Mouse (Mus musculus): ENCODE data around the gene Olfr544. TPM values are rescaled to one million over a fixed set of nuclear protein-coding genes. Genes with fewer than 3 reads are reported as not detected.
A peak's percentile ranks its signal among the peaks of the same experiment; 100 is the strongest.

Gene Olfr544
- polyA plus RNA-seq, 1 experiment from 2014 or later = 0.10 TPM

- DNase-seq (ENCODE audit: low spot score) (no peak), ATAC-seq (ENCODE audit: low read depth) (no peak)
- Histone ChIP-seq H3K9me3 (ENCODE audit: control insufficient read depth, low read length) (no peaks in the 10 kb centered on the region), H3K4me3 (ENCODE audit: low read depth, low read length) (no peak overlapping the region), H3K4me2 (ENCODE audit: low read depth, low read length) (no peak overlapping the region), H3K36me3 (ENCODE audit: control insufficient read depth, insufficient read depth, low read length) (no peaks in the 10 kb centered on the region), H3K27ac (replicated peaks; ENCODE audit: low read depth, low read length) (no peak overlapping the region), H3K27me3 (replicated peaks; ENCODE audit: control insufficient read depth, insufficient read depth, low read length) (no peaks in the 10 kb centered on the region), H3K9ac (ENCODE audit: low read depth, low read length) (no peak overlapping the region), H3K4me1 (ENCODE audit: control insufficient read depth, insufficient read depth, low read length) (no peaks in the 10 kb centered on the region)
- whole genome bisulfite sequencing = 91% methylated on average over 2 of the region's 2 CpGs
Observed at GRCm38 (mm10) chr7:102483665-102484064, 4.4 kb downstream of the Olfr544 start.

- Histone ChIP-seq H3K27ac (replicated peaks; ENCODE audit: low read depth, low read length) (no peak within 1 kb of the TSS), H3K4me1 (ENCODE audit: control insufficient read depth, insufficient read depth, low read length) (no peaks in the 10 kb centered on the region), H3K36me3 (ENCODE audit: control insufficient read depth, insufficient read depth, low read length) (no peaks in the 10 kb centered on the region), H3K27me3 (replicated peaks; ENCODE audit: control insufficient read depth, insufficient read depth, low read length) (no peaks in the 10 kb centered on the region), H3K9me3 (ENCODE audit: control insufficient read depth, low read length) (no peaks in the 10 kb centered on the region), H3K4me3 (ENCODE audit: low read depth, low read length) (no peak within 1 kb of the TSS), H3K4me2 (ENCODE audit: low read depth, low read length) (no peak within 1 kb of the TSS), H3K9ac (ENCODE audit: low read depth, low read length) (no peak within 1 kb of the TSS)
- ATAC-seq (ENCODE audit: low read depth) (no peak), DNase-seq (ENCODE audit: low spot score) (no peak)
- 92% methylated on average over 4 of the region's 4 CpGs for WGBS
Observed at GRCm38 (mm10) chr7:102481579-102481978, 6.5 kb downstream of the Olfr544 start, which contains the start of gene Olfr543. Olfr543 (minus strand) TSS chr7:102481679.

- no peak overlapping the region for H3K4me3 ChIP-seq (ENCODE audit: low read depth, low read length)
- WGBS = 80% methylated on average over 4 of the region's 4 CpGs
Observed at GRCm38 (mm10) chr7:102480821-102481220, 7.3 kb downstream of the Olfr544 start.

GRCm38 (mm10) chr7:102479368-102480078, 8.6 kb downstream of the Olfr544 start:
- ATAC-seq (ENCODE audit: low read depth) = no peak
- no peak overlapping the region for H3K4me2 ChIP-seq (ENCODE audit: low read depth, low read length)
- H3K27me3 ChIP-seq (replicated peaks; ENCODE audit: control insufficient read depth, insufficient read depth, low read length) = no peaks in the 10 kb centered on the region
- no peaks in the 10 kb centered on the region for H3K9me3 ChIP-seq (ENCODE audit: control insufficient read depth, low read length)
- no peak overlapping the region for H3K9ac ChIP-seq (ENCODE audit: low read depth, low read length)
- 71% methylated on average over 5 of the region's 5 CpGs for WGBS
- no peaks in the 10 kb centered on the region for H3K4me1 ChIP-seq (ENCODE audit: control insufficient read depth, insufficient read depth, low read length)
- no peaks in the 10 kb centered on the region for H3K36me3 ChIP-seq (ENCODE audit: control insufficient read depth, insufficient read depth, low read length)
- no peak overlapping the region for H3K27ac ChIP-seq (replicated peaks; ENCODE audit: low read depth, low read length)
- DNase-seq (ENCODE audit: low spot score) = peak; percentile 25
- H3K4me3 ChIP-seq (ENCODE audit: low read depth, low read length) = no peak overlapping the region

More at GRCm38 (mm10) chr7:102480821-102481220, 7.3 kb downstream of the Olfr544 start:
- no peak for DNase-seq (ENCODE audit: low spot score)
- Histone ChIP-seq H3K36me3 (ENCODE audit: control insufficient read depth, insufficient read depth, low read length) (no peaks in the 10 kb centered on the region), H3K4me1 (ENCODE audit: control insufficient read depth, insufficient read depth, low read length) (no peaks in the 10 kb centered on the region), H3K9me3 (ENCODE audit: control insufficient read depth, low read length) (no peaks in the 10 kb centered on the region), H3K4me2 (ENCODE audit: low read depth, low read length) (no peak overlapping the region), H3K9ac (ENCODE audit: low read depth, low read length) (no peak overlapping the region), H3K27me3 (replicated peaks; ENCODE audit: control insufficient read depth, insufficient read depth, low read length) (no peaks in the 10 kb centered on the region), H3K27ac (replicated peaks; ENCODE audit: low read depth, low read length) (no peak overlapping the region)
- ATAC-seq (ENCODE audit: low read depth) = no peak

GRCm38 (mm10) chr7:102478926-102479325, 9.2 kb downstream of the Olfr544 start:
- no peaks in the 10 kb centered on the region for H3K27me3 ChIP-seq (replicated peaks; ENCODE audit: control insufficient read depth, insufficient read depth, low read length)
- H3K27ac ChIP-seq (replicated peaks; ENCODE audit: low read depth, low read length) = no peak overlapping the region
- 74% methylated on average over 3 of the region's 3 CpGs for WGBS
- ATAC-seq (ENCODE audit: low read depth) (no peak), DNase-seq (ENCODE audit: low spot score) (no peak)
- no peak overlapping the region for H3K4me3 ChIP-seq (ENCODE audit: low read depth, low read length)
- no peaks in the 10 kb centered on the region for H3K36me3 ChIP-seq (ENCODE audit: control insufficient read depth, insufficient read depth, low read length)
- H3K4me2 ChIP-seq (ENCODE audit: low read depth, low read length) = no peak overlapping the region
- no peaks in the 10 kb centered on the region for H3K4me1 ChIP-seq (ENCODE audit: control insufficient read depth, insufficient read depth, low read length)
- H3K9me3 ChIP-seq (ENCODE audit: control insufficient read depth, low read length) = no peaks in the 10 kb centered on the region
- H3K9ac ChIP-seq (ENCODE audit: low read depth, low read length) = no peak overlapping the region

- no peak for DNase-seq (ENCODE audit: low spot score)
- Histone ChIP-seq H3K9me3 (ENCODE audit: control insufficient read depth, low read length) (no peaks in the 10 kb centered on the region), H3K4me3 (ENCODE audit: low read depth, low read length) (no peak overlapping the region), H3K36me3 (ENCODE audit: control insufficient read depth, insufficient read depth, low read length) (no peaks in the 10 kb centered on the region), H3K4me2 (ENCODE audit: low read depth, low read length) (no peak overlapping the region), H3K9ac (ENCODE audit: low read depth, low read length) (no peak overlapping the region), H3K27me3 (replicated peaks; ENCODE audit: control insufficient read depth, insufficient read depth, low read length) (no peaks in the 10 kb centered on the region), H3K4me1 (ENCODE audit: control insufficient read depth, insufficient read depth, low read length) (no peaks in the 10 kb centered on the region), H3K27ac (replicated peaks; ENCODE audit: low read depth, low read length) (no peak overlapping the region)
- ATAC-seq (ENCODE audit: low read depth) = no peak
- WGBS = 78% methylated on average over 4 of the region's 4 CpGs
Observed at GRCm38 (mm10) chr7:102478425-102478824, 9.7 kb downstream of the Olfr544 start.

GRCm38 (mm10) chr7:102477377-102477776, 10.7 kb downstream of the Olfr544 start:
- Histone ChIP-seq H3K27ac (replicated peaks; ENCODE audit: low read depth, low read length) (no peak overlapping the region), H3K9ac (ENCODE audit: low read depth, low read length) (no peak overlapping the region), H3K9me3 (ENCODE audit: control insufficient read depth, low read length) (no peaks in the 10 kb centered on the region), H3K4me1 (ENCODE audit: control insufficient read depth, insufficient read depth, low read length) (no peaks in the 10 kb centered on the region), H3K4me2 (ENCODE audit: low read depth, low read length) (no peak overlapping the region), H3K27me3 (replicated peaks; ENCODE audit: control insufficient read depth, insufficient read depth, low read length) (no peaks in the 10 kb centered on the region), H3K4me3 (ENCODE audit: low read depth, low read length) (no peak overlapping the region), H3K36me3 (ENCODE audit: control insufficient read depth, insufficient read depth, low read length) (no peaks in the 10 kb centered on the region)
- WGBS = 82% methylated on average over 11 of the region's 11 CpGs
- ATAC-seq (ENCODE audit: low read depth) (no peak), DNase-seq (ENCODE audit: low spot score) (no peak)

- DNase-seq (ENCODE audit: low spot score) (no peak), ATAC-seq (ENCODE audit: low read depth) (no peak)
- no peak overlapping the region for H3K9ac ChIP-seq (ENCODE audit: low read depth, low read length)
- H3K4me1 ChIP-seq (ENCODE audit: control insufficient read depth, insufficient read depth, low read length) = no peaks in the 10 kb centered on the region
- no peaks in the 10 kb centered on the region for H3K9me3 ChIP-seq (ENCODE audit: control insufficient read depth, low read length)
- 90% methylated on average over 5 of the region's 5 CpGs for WGBS
- H3K4me3 ChIP-seq (ENCODE audit: low read depth, low read length) = no peak overlapping the region
- no peak overlapping the region for H3K27ac ChIP-seq (replicated peaks; ENCODE audit: low read depth, low read length)
- H3K36me3 ChIP-seq (ENCODE audit: control insufficient read depth, insufficient read depth, low read length) = no peaks in the 10 kb centered on the region
- H3K4me2 ChIP-seq (ENCODE audit: low read depth, low read length) = no peak overlapping the region
- H3K27me3 ChIP-seq (replicated peaks; ENCODE audit: control insufficient read depth, insufficient read depth, low read length) = no peaks in the 10 kb centered on the region
Observed at GRCm38 (mm10) chr7:102476601-102477000, 11.5 kb downstream of the Olfr544 start.

GRCm38 (mm10) chr7:102472675-102473074, 15.4 kb downstream of the Olfr544 start:
- Histone ChIP-seq H3K4me3 (ENCODE audit: low read depth, low read length) (no peak overlapping the region), H3K36me3 (ENCODE audit: control insufficient read depth, insufficient read depth, low read length) (peaks cover 21% of the 10 kb centered on the region), H3K4me1 (ENCODE audit: control insufficient read depth, insufficient read depth, low read length) (no peaks in the 10 kb centered on the region), H3K27me3 (replicated peaks; ENCODE audit: control insufficient read depth, insufficient read depth, low read length) (no peaks in the 10 kb centered on the region), H3K4me2 (ENCODE audit: low read depth, low read length) (no peak overlapping the region), H3K9me3 (ENCODE audit: control insufficient read depth, low read length) (no peaks in the 10 kb centered on the region), H3K9ac (ENCODE audit: low read depth, low read length) (no peak overlapping the region), H3K27ac (replicated peaks; ENCODE audit: low read depth, low read length) (no peak overlapping the region)
- DNase-seq (ENCODE audit: low spot score) (no peak), ATAC-seq (ENCODE audit: low read depth) (no peak)
- WGBS = 59% methylated on average over 5 of the region's 5 CpGs
